Mouse (Mus musculus) c-Kit-positive CD71-positive TER-119-positive erythroid progenitor cells, embryonic 14.5 days (primary cell): ENCODE measurements around the gene Slc30a1.

ENCODE experiments used
- DNase-seq: peaks from one replicate; pipeline ENCODE4 v3.0.0-alpha.2; 2013; ENCODE audit warnings: low spot score

The Slc30a1 gene

GRCm38 (mm10) chr1:191896806-191897552 is 9.6 kb upstream of the Slc30a1 start:
- no peak for DNase-seq

GRCm38 (mm10) chr1:191905637-191906533 is 682 bp upstream of the Slc30a1 start:
- DNase-seq: no peak

- peak; percentile 80 for DNase-seq
Measured at GRCm38 (mm10) chr1:191907431-191907810, 854 bp downstream of the Slc30a1 start.

GRCm38 (mm10) chr1:191908906-191909305 is 2.3 kb downstream of the Slc30a1 start:
- no peak for DNase-seq

GRCm38 (mm10) chr1:191909316-191909715 is 2.7 kb downstream of the Slc30a1 start:
- DNase-seq: no peak

GRCm38 (mm10) chr1:191910646-191911045 is 4.1 kb downstream of the Slc30a1 start:
- no peak for DNase-seq

GRCm38 (mm10) chr1:191911067-191911668 is 4.6 kb downstream of the Slc30a1 start:
- peak; percentile 66 for DNase-seq

- DNase-seq: no peak
Measured at GRCm38 (mm10) chr1:191914647-191915046, 8.1 kb downstream of the Slc30a1 start.

- DNase-seq: no peak
Measured at GRCm38 (mm10) chr1:191915586-191915985, 9.0 kb downstream of the Slc30a1 start.

- no peak for DNase-seq
Measured at GRCm38 (mm10) chr1:191916876-191917275, 10.3 kb downstream of the Slc30a1 start.

GRCm38 (mm10) chr1:191919336-191919735 is 12.8 kb downstream of the Slc30a1 start:
- no peak for DNase-seq

- DNase-seq: no peak
Measured at GRCm38 (mm10) chr1:191921701-191922100, 15.1 kb downstream of the Slc30a1 start.

GRCm38 (mm10) chr1:191925496-191925895 is 18.9 kb downstream of the Slc30a1 start:
- no peak for DNase-seq

- no peak for DNase-seq
Measured at GRCm38 (mm10) chr1:191926681-191927080, 20.1 kb downstream of the Slc30a1 start.

GRCm38 (mm10) chr1:191928345-191928744 is 21.8 kb downstream of the Slc30a1 start:
- no peak for DNase-seq

- no peak for DNase-seq
Measured at GRCm38 (mm10) chr1:191929065-191929464, 22.5 kb downstream of the Slc30a1 start.

- no peak for DNase-seq
Measured at GRCm38 (mm10) chr1:191929897-191930524, 23.4 kb downstream of the Slc30a1 start.

GRCm38 (mm10) chr1:191930525-191931105 is 24.0 kb downstream of the Slc30a1 start:
- no peak for DNase-seq

- no peak for DNase-seq
Measured at GRCm38 (mm10) chr1:191932286-191932985, 25.9 kb downstream of the Slc30a1 start.

GRCm38 (mm10) chr1:191932986-191933632 is 26.5 kb downstream of the Slc30a1 start:
- no peak for DNase-seq

- no peak for DNase-seq
Measured at GRCm38 (mm10) chr1:191943638-191944037, 37.1 kb downstream of the Slc30a1 start.
